Mouse (Mus musculus): Measurements from ENCODE around the gene Mettl14. TPM values are rescaled to one million over a fixed set of nuclear protein-coding genes. Genes with fewer than 3 reads are reported as not detected.

Gene Mettl14
- total and polyA plus RNA-seq, 3 experiments = 6.0 to 13.3 (median 8.7) TPM

GRCm38 (mm10) chr3:123322147-123322546, 63.8 kb downstream of the Mettl14 start:
- no peaks in the 10 kb centered on the region for H3K27me3 ChIP-seq (replicated peaks)
- H3K9me3 ChIP-seq (replicated peaks; ENCODE audit: low read length) = no peaks in the 10 kb centered on the region
- H3K4me2 ChIP-seq (ENCODE audit: insufficient read depth, low read depth, poor library complexity, severe bottlenecking) = no peak overlapping the region
- peak; percentile 53 for DNase-seq (ENCODE audit: extremely low read depth)
- H3K27ac ChIP-seq (ENCODE audit: insufficient read depth, low read depth) = no peak overlapping the region
- peaks cover 10 to 45% of the 10 kb centered on the region in 2 experiments for H3K36me3 ChIP-seq (replicated peaks in 1 of 2; ENCODE audit: control insufficient read depth in 1 of 2, insufficient read depth in 1 of 2, low read length in 1 of 2)
- no peak overlapping the region for H3K9ac ChIP-seq (ENCODE audit: insufficient read depth, low read depth)
- peak; percentile 61 for TF ChIP-seq ZC3H11A (IDR thresholded peaks at IDR 0.05; ENCODE audit: low read depth, low read length)
- TF ChIP-seq RAD21 (IDR thresholded peaks at IDR 0.05; ENCODE audit: low read depth, low read length) = peak; percentile 90
- no peak for TF ChIP-seq KAT2A (IDR thresholded peaks at IDR 0.05; ENCODE audit: insufficient replicate concordance, low read length)
- 0 out of 2 replicates have a peak, but pooled peaks have one; percentile 29 for TF ChIP-seq MYC (IDR thresholded peaks at IDR 0.05; ENCODE audit: low read depth, low read length)
- TF ChIP-seq CTCF (conservative IDR thresholded peaks at IDR 0.05 in 1 of 2, IDR thresholded peaks at IDR 0.05 in 1 of 2; ENCODE audit: low read depth in 2 of 2, low read length in 2 of 2) = peak in 1 of 2 experiments; percentile 85; a peak in 2 of 4 replicates
- TF ChIP-seq EP300 (IDR thresholded peaks at IDR 0.05; ENCODE audit: low read length) = no peak
- peak; percentile 48; the same call in 1 of the 2 replicates for TF ChIP-seq JUND (conservative IDR thresholded peaks at IDR 0.05; ENCODE audit: low read depth, low read length)
- TF ChIP-seq SMC3 (IDR thresholded peaks at IDR 0.05; ENCODE audit: low read depth, low read length) = peak; percentile 86
- in situ Hi-C loops (cut with MboI; ENCODE audit: low pct_ligation_motif_present, low pct_unique_long_range_greater_than_20kb, low sequenced_read_pairs) (loop anchor here (5.0 to 10.0 kb wide), 2 partner anchors 87 to 150 kb away; partner anchors contain the start of gene Synpo2), dilution Hi-C loops (cut with MboI; ENCODE audit: extremely low pct_ligation_motif_present, extremely low pct_unique_long_range_greater_than_20kb, low sequenced_read_pairs) (no loop called here)
- H3K79me2 ChIP-seq (replicated peaks; ENCODE audit: control insufficient read depth, extremely low read depth, insufficient read depth, poor library complexity, severe bottlenecking) = no peaks in the 10 kb centered on the region; the same call in 1 of the 2 replicates
- no peak overlapping the region for H3K4me3 ChIP-seq (replicated peaks in 1 of 3; ENCODE audit: low read depth in 2 of 3, low read length in 2 of 3, poor library complexity in 1 of 3)
- peaks cover 3 to 19% of the 10 kb centered on the region in 2 experiments; a peak in 3 of 4 replicates for H3K4me1 ChIP-seq (ENCODE audit: control insufficient read depth in 1 of 2, insufficient read depth in 2 of 2)

GRCm38 (mm10) chr3:123321612-123322011, 64.3 kb downstream of the Mettl14 start:
- in situ Hi-C loops (cut with MboI; ENCODE audit: low pct_ligation_motif_present, low pct_unique_long_range_greater_than_20kb, low sequenced_read_pairs) = loop anchor here (5.0 to 10.0 kb wide), 2 partner anchors 87 to 149 kb away; partner anchors contain the start of gene Synpo2
- Histone ChIP-seq H3K36me3 (replicated peaks in 1 of 2; ENCODE audit: control insufficient read depth in 1 of 2, insufficient read depth in 1 of 2, low read length in 1 of 2) (peaks cover 10 to 47% of the 10 kb centered on the region in 2 experiments), H3K27me3 (replicated peaks) (no peaks in the 10 kb centered on the region), H3K4me1 (ENCODE audit: control insufficient read depth in 1 of 2, insufficient read depth in 2 of 2) (peaks cover 3 to 19% of the 10 kb centered on the region in 2 experiments; a peak in 3 of 4 replicates), H3K9ac (ENCODE audit: insufficient read depth, low read depth) (no peak overlapping the region), H3K27ac (ENCODE audit: insufficient read depth, low read depth) (no peak overlapping the region), H3K79me2 (replicated peaks; ENCODE audit: control insufficient read depth, extremely low read depth, insufficient read depth, poor library complexity, severe bottlenecking) (no peaks in the 10 kb centered on the region; the same call in 1 of the 2 replicates), H3K4me3 (replicated peaks in 1 of 3; ENCODE audit: low read depth in 2 of 3, low read length in 2 of 3, poor library complexity in 1 of 3) (no peak overlapping the region), H3K4me2 (ENCODE audit: insufficient read depth, low read depth, poor library complexity, severe bottlenecking) (no peak overlapping the region), H3K9me3 (replicated peaks; ENCODE audit: low read length) (no peaks in the 10 kb centered on the region)
- TF ChIP-seq ETS1 (conservative IDR thresholded peaks at IDR 0.05; ENCODE audit: low read depth, low read length) = no peak
- no peak for TF ChIP-seq JUN (IDR thresholded peaks at IDR 0.05; ENCODE audit: insufficient read depth, low read depth, low read length)
- TF ChIP-seq NRF1 (IDR thresholded peaks at IDR 0.05; ENCODE audit: low read depth, low read length) = no peak
- TF ChIP-seq POLR2A (IDR thresholded peaks at IDR 0.05; ENCODE audit: low read depth, low read length) = no peak
- no peak for TF ChIP-seq MEF2A (IDR thresholded peaks at IDR 0.05; ENCODE audit: borderline replicate concordance, low read depth, low read length)
- TF ChIP-seq IRF4 (IDR thresholded peaks at IDR 0.05; ENCODE audit: low read depth, low read length) = no peak
- TF ChIP-seq SIN3A (IDR thresholded peaks at IDR 0.05; ENCODE audit: low read length) = no peak
- no peak for TF ChIP-seq ZMIZ1 (IDR thresholded peaks at IDR 0.05; ENCODE audit: low read depth, low read length)
- TF ChIP-seq SMC3 (IDR thresholded peaks at IDR 0.05; ENCODE audit: low read depth, low read length) = no peak
- DNase-seq (ENCODE audit: extremely low read depth) = no peak
- dilution Hi-C loops (cut with MboI; ENCODE audit: extremely low pct_ligation_motif_present, extremely low pct_unique_long_range_greater_than_20kb, low sequenced_read_pairs) = no loop called here
